Mouse (Mus musculus) MEL (cell line): ENCODE results near the gene Spag4.

ENCODE experiments used
- CTCF ChIP-seq, 3 experiments: IDR thresholded peaks in 2 of 3; conservative IDR thresholded peaks in 1 of 3; 2 replicates each; pipeline ENCODE4 v1.5.1; 2011 to 2012; ENCODE audit warnings: low read length in 3 of 3, low read depth in 2 of 3, mild to moderate bottlenecking in 2 of 3, improper control_type of control experiment in 1 of 3, inconsistent platforms in 1 of 3, mixed read lengths in 1 of 3, moderate library complexity in 1 of 3; ENCODE audit not compliant: control insufficient read depth in 1 of 3, insufficient read depth in 1 of 3, poor library complexity in 1 of 3, severe bottlenecking in 1 of 3
- ELF1 ChIP-seq: IDR thresholded peaks from 2 replicates; pipeline ENCODE4 v1.6.1; 2014; ENCODE audit warnings: low read depth, mild to moderate bottlenecking, inconsistent platforms, low read length, improper control_type of control experiment, moderate library complexity
- MAFK ChIP-seq: IDR thresholded peaks from 2 replicates; pipeline ENCODE4 v1.6.1; 2011; ENCODE audit warnings: low read depth, mild to moderate bottlenecking, low read length, improper control_type of control experiment, borderline replicate concordance
- MAZ ChIP-seq: IDR thresholded peaks from 2 replicates; pipeline ENCODE4 v1.6.1; 2012; ENCODE audit warnings: low read depth, mild to moderate bottlenecking, inconsistent platforms, low read length, improper control_type of control experiment
- MEF2A ChIP-seq: IDR thresholded peaks from 2 replicates; pipeline ENCODE4 v1.6.1; 2014; ENCODE audit warnings: low read depth, mild to moderate bottlenecking, inconsistent platforms, low read length, improper control_type of control experiment; ENCODE audit not compliant: poor library complexity, insufficient replicate concordance, severe bottlenecking; ENCODE audit errors: extremely low read depth
- NELFE ChIP-seq: IDR thresholded peaks from 2 replicates; pipeline ENCODE4 v1.6.1; 2011; ENCODE audit warnings: low read depth, low read length, improper control_type of control experiment
- POLR2A ChIP-seq, 2 experiments: IDR thresholded peaks; 2 replicates each; pipeline ENCODE4 v1.6.1; 2011 to 2012; ENCODE audit warnings: low read length in 2 of 2, mild to moderate bottlenecking in 2 of 2, control low read depth in 1 of 2, improper control_type of control experiment in 1 of 2, low read depth in 1 of 2, moderate library complexity in 1 of 2; ENCODE audit not compliant: control insufficient read depth in 1 of 2, insufficient read depth in 1 of 2, poor library complexity in 1 of 2
- TCF12 ChIP-seq: IDR thresholded peaks from 2 replicates; pipeline ENCODE4 v1.6.1; 2014; ENCODE audit warnings: low read depth, mild to moderate bottlenecking, inconsistent platforms, low read length, improper control_type of control experiment, moderate library complexity
- ZNF384 ChIP-seq: IDR thresholded peaks from 2 replicates; pipeline ENCODE4 v1.6.1; 2012; ENCODE audit warnings: low read depth, mild to moderate bottlenecking, inconsistent platforms, low read length, improper control_type of control experiment

GRCm38 (mm10) chr2:156089799-156090198 is 24.8 kb downstream of the Spag4 start:
- no peak for TF ChIP-seq POLR2A (IDR thresholded peaks at IDR 0.05; ENCODE audit: control insufficient read depth in 1 of 2, insufficient read depth in 1 of 2, low read depth in 1 of 2, low read length in 2 of 2, poor library complexity in 1 of 2)
- TF ChIP-seq CTCF (IDR thresholded peaks at IDR 0.05 in 2 of 3, conservative IDR thresholded peaks at IDR 0.05 in 1 of 3; ENCODE audit: control insufficient read depth in 1 of 3, insufficient read depth in 1 of 3, low read depth in 2 of 3, low read length in 3 of 3, poor library complexity in 1 of 3, severe bottlenecking in 1 of 3) = no peak
- no peak for TF ChIP-seq TCF12
- TF ChIP-seq ELF1 = no peak
- TF ChIP-seq MEF2A = no peak
- no peak for TF ChIP-seq ZNF384
- TF ChIP-seq MAFK = no peak
- no peak for TF ChIP-seq NELFE
- TF ChIP-seq MAZ = no peak
